Mouse (Mus musculus) stomach, embryonic 15.5 days (tissue): ENCODE data around the gene Ccdc12. TPM values are rescaled to one million over a fixed set of nuclear protein-coding genes. Genes with fewer than 3 reads are reported as not detected.

ENCODE experiments used
- ATAC-seq: fragments of 200-750 bp; cut with Nextera tagmentation; 2 replicates; pipeline ENCODE4 v1.8.0; 2017; ENCODE audit warnings: low read depth, moderate number of reproducible peaks, moderate TSS enrichment; ENCODE audit not compliant: insufficient read depth, low FRiP score
- H3K27ac ChIP-seq: fragments of 300-500 bp; sonication (generic); 2 replicates; pipeline ENCODE4 v1.5.1; 2015; ENCODE audit warnings: mild to moderate bottlenecking, inconsistent platforms
- H3K27me3 ChIP-seq: fragments of 300-500 bp; sonication (generic); replicated peaks from 2 replicates; pipeline ENCODE4 v1.6.1; 2015; ENCODE audit warnings: inconsistent platforms
- H3K36me3 ChIP-seq: fragments of 300-500 bp; sonication (generic); 2 replicates; pipeline ENCODE4 v1.6.1; 2015; ENCODE audit warnings: inconsistent platforms
- H3K4me1 ChIP-seq: fragments of 300-500 bp; sonication (generic); 2 replicates; pipeline ENCODE4 v1.6.1; 2015; ENCODE audit warnings: inconsistent platforms
- H3K4me2 ChIP-seq: fragments of 300-500 bp; sonication (generic); 2 replicates; pipeline ENCODE4 v1.6.1; 2015; ENCODE audit warnings: mild to moderate bottlenecking, inconsistent platforms
- H3K4me3 ChIP-seq: fragments of 300-500 bp; sonication (generic); replicated peaks from 2 replicates; pipeline ENCODE4 v1.5.1; 2015; ENCODE audit warnings: inconsistent platforms
- H3K9ac ChIP-seq: fragments of 300-500 bp; sonication (generic); 2 replicates; pipeline ENCODE4 v1.6.1; 2015; ENCODE audit warnings: inconsistent platforms
- H3K9me3 ChIP-seq: fragments of 300-500 bp; sonication (generic); 2 replicates; pipeline ENCODE4 v1.6.1; 2016; ENCODE audit warnings: inconsistent platforms
- WGBS: fragments of 180-500 bp; shearing (Covaris S2); methylation state at CpG from one replicate; pipeline ENCODE4 v1.1.7; 2015; 5-methylcytosine and 5-hydroxymethylcytosine counted together
- polyA plus RNA-seq: library from polyadenylated mRNA; unstranded; fragments of >200 nt; fragmentation: Nextera tagmentation; extraction: Ambion mirVana; gene quantifications from 2 replicates; pipeline ENCODE4 v1.2.1, GENCODE M21; 2015

The Ccdc12 gene
- polyA plus RNA-seq, 1 experiment from 2014 or later = 160 TPM

DNA sequence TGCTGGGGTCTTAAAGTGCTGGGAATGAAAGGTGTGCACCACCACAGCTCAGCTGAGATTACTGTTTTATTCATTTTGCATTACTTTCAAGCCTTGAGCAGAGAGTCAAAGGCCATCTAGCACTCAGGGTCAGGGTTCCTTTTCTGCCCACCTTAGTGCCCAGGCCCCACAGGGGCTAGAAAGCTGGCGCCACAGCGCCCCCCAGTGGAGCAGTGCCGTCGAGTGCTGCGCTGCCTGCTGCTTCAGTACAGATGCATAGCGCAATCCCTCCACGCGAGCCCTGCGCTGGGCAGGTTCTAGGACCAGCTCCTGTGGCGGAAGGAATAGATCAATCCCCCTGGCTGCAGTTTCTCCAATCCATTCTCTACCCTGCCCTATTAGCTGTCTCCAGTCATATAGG is 25.1 kb upstream of the Ccdc12 start:
- H3K9me3 ChIP-seq = no peaks in the 10 kb centered on the region
- no peak overlapping the region for H3K27ac ChIP-seq
- no peak for ATAC-seq
- H3K36me3 ChIP-seq = peaks cover 8% of the 10 kb centered on the region
- H3K4me3 ChIP-seq = no peak overlapping the region; the same call in 1 of the 2 replicates
- WGBS = 32% methylated on average over 10 of the region's 10 CpGs
- no peak overlapping the region for H3K9ac ChIP-seq
- H3K27me3 ChIP-seq = 0 out of 2 replicates have a peak, but pooled peaks cover 12% of the 10 kb centered on the region
- peak overlapping the region; percentile 36 for H3K4me2 ChIP-seq
- H3K4me1 ChIP-seq = peaks cover 7% of the 10 kb centered on the region; the same call in 1 of the 2 replicates

DNA sequence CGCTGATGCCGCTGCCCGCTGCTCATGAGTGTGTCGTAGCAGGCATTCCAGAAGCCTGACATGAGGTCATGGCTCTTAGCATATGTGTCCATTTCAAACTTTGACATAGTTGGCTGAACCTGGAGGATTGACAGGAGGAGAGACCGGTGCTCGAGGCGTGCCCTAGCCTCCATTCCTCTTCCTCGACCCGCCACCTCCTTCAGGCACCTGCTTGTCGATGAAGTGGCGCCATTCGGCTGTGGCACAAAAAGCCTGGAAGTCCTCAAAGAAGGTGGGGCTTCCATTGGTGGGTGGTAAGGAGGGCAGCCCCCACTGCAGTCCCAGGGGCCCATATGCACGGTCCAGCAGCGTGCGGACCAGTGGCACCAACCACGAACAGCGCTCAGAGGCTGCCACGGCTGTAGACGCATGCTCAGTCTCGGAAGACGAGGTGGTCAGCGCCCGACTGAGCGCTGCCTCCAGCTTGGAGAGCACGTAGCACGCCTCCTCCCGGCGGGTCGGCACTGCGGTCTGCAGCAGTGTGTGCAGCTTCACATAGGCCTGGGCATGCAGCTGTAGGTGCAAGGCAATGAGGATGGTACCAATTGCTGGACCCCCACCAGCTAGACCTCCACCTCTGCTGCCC is 24.5 kb upstream of the Ccdc12 start:
- no peak overlapping the region for H3K9ac ChIP-seq
- H3K9me3 ChIP-seq = no peaks in the 10 kb centered on the region
- ATAC-seq = no peak
- H3K36me3 ChIP-seq = peaks cover 8% of the 10 kb centered on the region
- peaks cover 7% of the 10 kb centered on the region; the same call in 1 of the 2 replicates for H3K4me1 ChIP-seq
- H3K4me2 ChIP-seq = peak overlapping the region; percentile 36
- H3K27me3 ChIP-seq = 0 out of 2 replicates have a peak, but pooled peaks cover 12% of the 10 kb centered on the region
- H3K4me3 ChIP-seq = no peak overlapping the region; the same call in 1 of the 2 replicates
- WGBS = 37% methylated on average over 30 of the region's 30 CpGs
- H3K27ac ChIP-seq = no peak overlapping the region

DNA sequence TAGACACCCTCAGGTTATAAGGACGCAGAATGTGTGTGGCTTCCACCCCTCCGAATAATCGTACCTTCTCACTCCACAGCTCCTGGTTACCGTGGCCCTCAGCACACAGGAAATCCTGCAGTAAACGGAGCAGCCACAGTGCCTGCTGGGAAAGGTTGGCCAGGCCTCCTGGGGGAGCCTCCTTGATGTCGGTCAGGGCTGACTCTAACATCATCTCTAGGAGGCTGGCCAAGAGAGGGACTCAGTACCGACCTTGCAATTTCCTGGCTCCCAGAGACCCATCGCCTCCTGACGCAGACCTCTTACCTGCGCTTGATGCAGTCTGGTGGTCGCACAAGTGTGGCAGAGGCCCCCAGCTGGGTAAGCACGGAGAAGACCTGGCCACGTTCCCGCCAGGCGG is 23.6 kb upstream of the Ccdc12 start:
- Histone ChIP-seq H3K4me3 (no peak overlapping the region), H3K9ac (no peak overlapping the region), H3K4me2 (no peak overlapping the region), H3K9me3 (no peaks in the 10 kb centered on the region), H3K4me1 (peaks cover 7% of the 10 kb centered on the region; the same call in 1 of the 2 replicates), H3K27ac (no peak overlapping the region), H3K27me3 (0 out of 2 replicates have a peak, but pooled peaks cover 12% of the 10 kb centered on the region), H3K36me3 (peaks cover 8% of the 10 kb centered on the region)
- WGBS = 75% methylated on average over 15 of the region's 15 CpGs
- ATAC-seq = no peak

DNA sequence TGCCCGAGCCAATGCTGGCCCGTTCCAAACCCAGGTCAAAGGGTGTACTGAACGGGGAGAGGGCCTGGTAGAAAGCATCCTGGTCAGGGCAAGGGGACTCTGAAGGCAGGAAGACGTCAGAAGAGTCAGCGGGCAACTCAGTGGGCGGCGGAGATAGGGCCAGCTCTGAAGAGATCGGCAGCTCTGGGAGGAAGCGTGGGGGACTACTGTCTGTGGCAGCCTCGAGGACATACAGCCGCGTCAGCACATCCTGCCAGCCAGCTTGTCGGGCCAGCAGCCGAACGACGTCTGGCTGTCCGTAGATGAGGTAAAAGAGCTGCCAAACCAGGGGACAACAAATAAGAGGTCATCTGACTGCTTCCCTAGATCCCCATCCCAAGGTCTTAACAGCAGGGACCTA is 22.4 kb upstream of the Ccdc12 start:
- 73% methylated on average over 17 of the region's 17 CpGs for WGBS
- no peak for ATAC-seq

GRCm38 (mm10) chr9:110635225-110635624 is 21.1 kb upstream of the Ccdc12 start:
- peak; percentile 36; the same call in 1 of the 2 replicates for ATAC-seq
- Histone ChIP-seq H3K27me3 (0 out of 2 replicates have a peak, but pooled peaks cover 12% of the 10 kb centered on the region), H3K4me3 (no peak overlapping the region), H3K36me3 (peaks cover 3% of the 10 kb centered on the region; the same call in 1 of the 2 replicates), H3K4me1 (peaks cover 7% of the 10 kb centered on the region; the same call in 1 of the 2 replicates), H3K4me2 (no peak overlapping the region), H3K27ac (no peak overlapping the region), H3K9ac (no peak overlapping the region), H3K9me3 (no peaks in the 10 kb centered on the region)
- 9% methylated on average over 19 of the region's 19 CpGs for WGBS

More for the DNA sequence above, 22.4 kb upstream of the Ccdc12 start:
- Histone ChIP-seq H3K27ac (no peak overlapping the region), H3K27me3 (0 out of 2 replicates have a peak, but pooled peaks cover 12% of the 10 kb centered on the region), H3K36me3 (peaks cover 8% of the 10 kb centered on the region), H3K9me3 (no peaks in the 10 kb centered on the region), H3K4me1 (peaks cover 7% of the 10 kb centered on the region; the same call in 1 of the 2 replicates), H3K9ac (no peak overlapping the region), H3K4me2 (no peak overlapping the region), H3K4me3 (no peak overlapping the region)

GRCm38 (mm10) chr9:110638611-110639021 is 17.7 kb upstream of the Ccdc12 start:
- Histone ChIP-seq H3K9me3 (no peaks in the 10 kb centered on the region), H3K27me3 (no peaks in the 10 kb centered on the region), H3K4me1 (no peaks in the 10 kb centered on the region), H3K36me3 (no peaks in the 10 kb centered on the region), H3K4me3 (no peak overlapping the region), H3K9ac (no peak overlapping the region), H3K4me2 (no peak overlapping the region), H3K27ac (no peak overlapping the region)
- 83% methylated on average over 10 of the region's 10 CpGs for WGBS
- ATAC-seq = no peak

DNA sequence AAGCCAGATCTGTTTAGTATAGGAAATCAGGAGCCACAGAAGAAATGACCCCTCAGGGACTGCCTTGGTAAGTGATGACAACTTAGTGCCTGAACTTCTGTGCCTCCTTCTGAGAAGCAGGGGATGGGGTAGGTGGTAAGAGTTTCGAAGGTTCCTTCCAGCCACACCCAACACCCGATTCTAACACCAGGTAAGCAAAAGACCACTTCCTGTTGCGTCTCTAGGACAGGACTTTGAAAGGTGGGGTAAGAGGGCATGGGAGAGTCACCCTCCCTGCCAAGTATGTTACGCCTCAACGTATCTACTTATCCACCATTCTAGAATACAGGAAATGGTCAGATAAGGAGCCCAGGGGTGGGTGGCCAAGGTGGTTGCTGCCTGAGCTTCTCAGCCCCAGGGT is 15.3 kb upstream of the Ccdc12 start:
- Histone ChIP-seq H3K36me3 (no peaks in the 10 kb centered on the region), H3K9ac (no peak overlapping the region), H3K4me1 (no peaks in the 10 kb centered on the region), H3K27ac (no peak overlapping the region), H3K9me3 (no peaks in the 10 kb centered on the region), H3K4me3 (no peak overlapping the region), H3K4me2 (no peak overlapping the region), H3K27me3 (no peaks in the 10 kb centered on the region)
- WGBS = 77% methylated on average over 5 of the region's 5 CpGs
- no peak for ATAC-seq

DNA sequence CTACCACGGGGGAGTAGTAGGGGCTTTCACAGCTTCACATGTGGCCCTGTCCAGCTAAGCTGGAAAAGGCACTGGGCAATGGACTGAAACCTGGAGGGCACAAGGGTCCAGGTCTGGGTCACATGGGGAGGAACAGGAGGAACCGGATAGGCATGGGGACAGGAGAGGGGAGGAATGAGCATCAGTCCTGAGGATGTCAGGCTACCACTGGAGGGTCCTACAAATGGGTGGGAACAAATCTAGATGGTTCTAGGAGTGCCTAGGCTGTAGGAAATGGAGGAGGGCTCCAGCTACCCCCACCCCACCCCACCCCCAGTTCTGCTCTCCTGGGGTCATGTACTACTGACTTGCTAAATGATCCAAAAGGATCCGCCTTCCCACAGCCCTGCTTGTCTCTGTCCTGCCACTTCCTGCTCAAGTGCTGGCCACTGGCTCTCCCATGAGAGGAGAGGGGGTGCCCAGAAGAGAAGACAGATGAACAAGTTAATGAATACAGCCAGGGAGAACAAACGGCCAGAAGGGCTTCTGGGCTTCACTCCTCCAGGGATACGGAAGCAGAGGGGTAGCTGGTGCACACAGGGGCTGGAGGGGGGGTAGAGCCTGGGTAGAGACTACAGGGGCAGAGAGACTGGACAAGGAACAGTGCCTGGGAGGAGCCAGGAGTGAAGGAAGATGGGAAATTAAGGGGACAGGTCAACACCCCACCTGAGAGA is 13.3 kb upstream of the Ccdc12 start:
- Histone ChIP-seq H3K4me2 (no peak overlapping the region), H3K9me3 (no peaks in the 10 kb centered on the region), H3K27ac (no peak overlapping the region), H3K4me3 (no peak overlapping the region), H3K9ac (no peak overlapping the region), H3K27me3 (no peaks in the 10 kb centered on the region), H3K36me3 (no peaks in the 10 kb centered on the region), H3K4me1 (no peaks in the 10 kb centered on the region)
- ATAC-seq = no peak
- 51% methylated on average over 5 of the region's 5 CpGs for WGBS

DNA sequence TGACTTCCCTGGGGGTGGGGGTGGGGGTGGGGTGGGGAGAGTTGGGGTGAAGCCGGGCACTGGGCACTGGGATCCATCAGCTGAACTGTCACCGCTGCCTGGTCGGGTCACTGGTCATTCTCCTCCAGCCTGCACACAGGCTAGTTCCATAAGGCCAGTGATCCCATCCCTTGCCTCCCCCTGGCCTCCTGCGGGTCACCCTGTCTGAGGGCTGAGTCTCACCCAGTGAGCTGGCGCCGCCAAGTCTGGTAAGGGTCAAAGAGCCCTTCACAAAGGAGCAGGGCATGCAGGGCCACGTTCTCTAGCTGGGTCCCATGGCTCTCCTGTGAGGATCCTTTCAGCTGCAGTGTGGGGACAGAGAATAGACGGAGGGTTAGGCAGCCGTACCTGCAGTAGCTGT is 12.5 kb upstream of the Ccdc12 start:
- Histone ChIP-seq H3K9me3 (no peaks in the 10 kb centered on the region), H3K27me3 (no peaks in the 10 kb centered on the region), H3K9ac (no peak overlapping the region), H3K4me1 (no peaks in the 10 kb centered on the region), H3K36me3 (no peaks in the 10 kb centered on the region), H3K4me3 (no peak overlapping the region), H3K4me2 (no peak overlapping the region), H3K27ac (no peak overlapping the region)
- ATAC-seq = no peak
- WGBS = 61% methylated on average over 9 of the region's 9 CpGs

GRCm38 (mm10) chr9:110644295-110644694 is 12.0 kb upstream of the Ccdc12 start:
- H3K4me2 ChIP-seq = no peak overlapping the region
- no peaks in the 10 kb centered on the region for H3K36me3 ChIP-seq
- no peak overlapping the region for H3K27ac ChIP-seq
- 74% methylated on average over 10 of the region's 10 CpGs for WGBS
- no peaks in the 10 kb centered on the region for H3K4me1 ChIP-seq
- no peak overlapping the region for H3K9ac ChIP-seq
- H3K9me3 ChIP-seq = no peaks in the 10 kb centered on the region
- H3K27me3 ChIP-seq = no peaks in the 10 kb centered on the region
- ATAC-seq = no peak
- H3K4me3 ChIP-seq = no peak overlapping the region

DNA sequence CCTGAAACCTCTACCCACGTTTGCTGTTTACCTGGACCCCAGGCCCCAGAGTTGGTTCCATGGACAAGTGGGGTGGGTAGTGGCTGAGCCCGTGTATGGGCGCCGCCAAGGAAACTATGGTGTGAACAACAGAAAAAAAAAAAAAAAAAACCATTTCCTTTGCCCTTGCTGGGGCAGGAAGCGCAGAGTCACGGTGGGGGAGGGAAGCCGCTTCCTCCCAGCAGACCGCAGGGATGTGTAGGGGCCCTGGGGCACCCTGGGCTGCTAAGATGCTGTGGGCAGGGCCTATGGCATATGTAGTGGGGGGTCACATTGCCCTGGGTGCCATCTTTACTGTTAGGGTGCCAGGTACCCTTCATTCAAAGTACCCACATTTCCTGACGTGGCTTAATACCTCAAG is 11.1 kb upstream of the Ccdc12 start:
- Histone ChIP-seq H3K4me2 (no peak overlapping the region), H3K4me1 (no peaks in the 10 kb centered on the region), H3K27me3 (no peaks in the 10 kb centered on the region), H3K27ac (no peak overlapping the region), H3K9me3 (no peaks in the 10 kb centered on the region), H3K4me3 (no peak overlapping the region), H3K9ac (no peak overlapping the region), H3K36me3 (no peaks in the 10 kb centered on the region)
- no peak for ATAC-seq
- 77% methylated on average over 9 of the region's 9 CpGs for WGBS

DNA sequence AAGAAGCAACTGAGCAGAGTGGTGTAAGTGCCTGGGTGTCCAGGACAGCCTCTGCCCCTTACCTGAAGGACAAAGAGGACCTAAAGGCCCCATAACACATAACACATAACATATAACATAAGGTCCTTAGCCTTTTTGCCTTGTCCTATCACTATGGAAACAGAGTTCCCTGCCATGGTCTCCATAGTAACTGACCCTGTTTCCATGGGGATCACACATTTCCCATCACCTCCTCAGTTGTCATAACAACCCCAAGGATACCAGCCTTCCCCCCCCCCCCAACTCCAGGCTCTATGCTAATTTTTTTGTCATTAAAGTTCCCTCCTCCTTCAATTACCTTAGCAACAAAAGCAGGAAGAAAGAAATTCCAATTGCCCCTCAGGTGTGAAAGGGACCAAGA is 6.5 kb upstream of the Ccdc12 start:
- ATAC-seq = no peak
- H3K9me3 ChIP-seq = no peaks in the 10 kb centered on the region
- H3K27ac ChIP-seq = no peak overlapping the region
- H3K36me3 ChIP-seq = no peaks in the 10 kb centered on the region
- H3K4me2 ChIP-seq = no peak overlapping the region
- no peak overlapping the region for H3K4me3 ChIP-seq
- H3K9ac ChIP-seq = no peak overlapping the region
- peaks cover 13% of the 10 kb centered on the region; the same call in 1 of the 2 replicates for H3K27me3 ChIP-seq
- H3K4me1 ChIP-seq = peaks cover 24% of the 10 kb centered on the region
